Mouse (Mus musculus): ENCODE data around the gene Setd5.

Gene Setd5

DNA sequence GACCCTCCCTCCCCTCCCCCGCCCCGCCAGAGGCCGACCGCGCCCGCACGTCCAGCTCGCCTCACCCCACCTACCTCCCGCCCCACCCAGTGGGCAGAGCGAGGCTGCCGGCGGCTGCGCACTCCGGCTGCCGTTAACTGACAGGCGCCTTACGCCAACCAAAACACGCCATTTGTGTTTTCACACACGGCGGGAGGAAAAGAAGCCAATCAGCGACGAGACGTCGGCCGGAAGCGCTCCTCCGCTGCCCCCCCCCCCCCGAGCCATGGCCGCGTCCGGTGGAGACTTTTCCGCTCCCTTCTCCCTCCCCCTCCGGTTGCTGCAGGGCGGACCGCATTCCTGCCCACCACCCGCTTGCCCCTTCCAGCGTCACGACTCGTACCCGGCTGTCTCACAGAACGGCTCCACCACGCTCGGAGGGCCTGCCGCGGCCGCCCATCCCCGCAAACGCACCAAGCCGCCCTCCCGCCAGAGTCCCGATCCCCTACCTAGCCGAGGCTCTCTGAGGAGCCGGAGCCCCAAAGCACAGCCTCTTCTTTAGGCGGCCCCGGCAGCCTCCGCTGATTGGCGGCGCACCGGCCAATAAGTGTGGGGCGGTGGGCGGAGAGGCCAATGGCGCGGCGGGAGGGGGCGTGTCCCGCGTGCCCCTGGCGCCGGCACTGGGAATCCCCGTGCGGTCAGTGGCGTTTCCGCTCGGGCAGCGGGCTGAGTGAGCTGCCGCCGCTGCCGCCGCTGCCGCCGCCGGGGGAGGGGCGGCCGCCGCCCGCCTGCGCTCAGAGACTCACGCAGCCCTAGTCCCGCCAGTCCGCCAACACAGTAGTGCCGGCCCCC, at the start of gene Setd5:
Setd5 (plus strand) TSS at position 680 of the 831 bp plus-strand sequence.
- DNase-seq (ENCODE audit: low spot score) = peak; percentile 99

DNA sequence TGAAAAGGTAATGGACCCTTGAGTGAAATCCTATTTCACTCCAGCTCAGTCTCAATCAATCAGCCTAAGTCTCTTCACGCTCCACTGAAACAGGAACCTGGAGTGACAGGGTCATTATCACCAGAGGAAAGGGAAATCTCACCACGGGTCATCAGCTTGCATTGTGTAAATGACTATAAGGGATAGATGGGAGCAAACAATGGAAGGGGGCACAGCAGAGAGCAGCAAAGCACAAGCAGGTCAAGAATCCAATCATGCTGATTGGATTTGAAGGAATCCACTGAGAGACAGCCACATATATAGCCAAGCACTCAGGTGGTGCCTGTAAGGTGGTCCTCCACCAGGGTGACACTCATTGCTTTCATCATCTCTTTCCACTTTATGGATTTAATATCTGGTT, 49.7 kb upstream of the Setd5 start:
- no peak for DNase-seq (ENCODE audit: low spot score)

DNA sequence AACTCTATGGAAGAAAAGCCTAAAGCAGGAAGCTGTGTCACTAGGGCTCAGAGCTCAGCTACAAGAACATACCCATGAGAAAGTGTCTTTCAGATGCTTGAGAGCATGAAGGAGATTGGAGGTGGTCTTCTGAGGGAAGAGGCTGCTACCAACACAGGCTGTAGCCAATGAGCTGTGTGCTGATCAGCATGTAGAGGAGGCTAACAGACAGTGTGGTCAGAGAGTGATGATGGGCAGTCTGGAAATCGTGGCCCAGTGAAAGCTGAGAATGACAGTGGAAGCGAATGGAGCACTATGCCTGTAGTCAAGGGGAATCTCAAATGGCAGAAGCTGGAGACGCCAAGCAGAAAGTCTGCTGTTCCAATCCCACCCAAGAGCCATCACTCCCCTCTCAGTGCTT, 48.2 kb upstream of the Setd5 start:
- DNase-seq (ENCODE audit: low spot score) = no peak

DNA sequence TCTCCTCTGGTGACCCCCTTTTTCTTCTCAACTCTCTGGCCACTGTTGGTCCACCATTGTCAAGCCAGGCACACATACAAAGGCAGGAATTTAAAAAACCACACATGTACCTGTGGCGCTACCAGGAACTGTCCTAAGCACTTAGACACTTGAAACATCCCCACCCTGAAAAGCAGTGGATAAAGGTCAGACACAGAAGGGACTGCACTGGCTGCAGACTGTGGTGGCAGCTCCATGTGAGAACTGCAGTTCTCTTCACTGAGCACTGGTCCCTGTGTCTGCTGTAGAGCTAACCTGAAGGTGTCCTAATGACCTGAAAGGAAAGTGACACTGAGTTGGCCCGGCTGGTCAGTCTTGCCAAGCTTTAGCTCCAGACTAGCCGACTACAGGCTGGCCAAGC, 46.6 kb upstream of the Setd5 start:
- DNase-seq (ENCODE audit: low spot score) = no peak

DNA sequence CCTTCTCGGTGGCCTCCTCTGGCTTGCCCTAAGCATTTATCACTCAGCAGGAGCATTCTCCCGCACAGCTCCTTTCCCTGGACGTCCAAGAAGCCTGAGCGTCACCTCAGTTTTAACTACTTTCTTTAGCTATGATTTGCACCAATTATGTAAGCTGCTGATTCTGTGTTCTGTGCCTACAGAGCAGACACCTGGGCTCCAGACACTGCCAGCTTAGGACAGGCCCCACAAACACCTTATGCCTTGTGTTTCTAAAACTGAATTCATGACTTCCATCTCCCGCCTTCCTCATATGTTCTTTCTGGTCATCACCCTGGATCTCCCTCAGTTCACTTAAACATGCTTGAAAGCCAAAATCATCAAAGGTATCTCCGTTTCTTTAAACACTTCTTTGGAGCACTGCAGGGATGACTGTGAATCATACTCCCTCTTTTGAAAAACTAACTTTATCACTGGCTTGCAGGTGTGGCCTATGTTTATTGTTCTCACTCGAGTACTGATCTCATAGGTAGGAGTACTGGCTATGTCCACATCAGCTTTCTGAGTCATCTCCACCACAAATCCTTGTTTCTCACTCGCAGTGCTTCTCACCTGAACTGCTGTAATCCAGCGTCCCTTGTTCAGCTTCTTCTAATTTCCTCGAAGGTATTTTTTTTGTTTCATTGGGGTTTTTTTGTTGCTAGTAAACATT, 46.0 kb upstream of the Setd5 start:
- DNase-seq (ENCODE audit: low spot score) = no peak

DNA sequence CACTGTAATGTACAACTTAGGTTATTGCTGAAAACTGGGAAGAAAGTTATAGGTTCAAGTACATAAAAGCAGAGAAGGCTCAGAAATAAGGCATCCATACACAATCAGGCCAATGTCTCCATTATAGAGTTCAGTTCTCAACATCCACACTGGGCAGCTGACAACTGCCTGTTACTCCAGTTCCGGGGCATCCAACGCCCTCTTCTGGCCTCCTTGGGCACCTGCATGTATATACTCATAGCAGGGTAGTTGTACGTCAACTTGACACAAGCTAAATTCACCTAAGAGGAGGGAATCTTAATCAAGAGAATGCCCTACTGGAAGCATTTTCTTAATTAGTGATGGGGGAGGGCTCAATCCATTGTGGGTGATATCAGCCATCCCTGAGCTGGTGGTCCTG, 45.0 kb upstream of the Setd5 start:
- DNase-seq (ENCODE audit: low spot score) = no peak

DNA sequence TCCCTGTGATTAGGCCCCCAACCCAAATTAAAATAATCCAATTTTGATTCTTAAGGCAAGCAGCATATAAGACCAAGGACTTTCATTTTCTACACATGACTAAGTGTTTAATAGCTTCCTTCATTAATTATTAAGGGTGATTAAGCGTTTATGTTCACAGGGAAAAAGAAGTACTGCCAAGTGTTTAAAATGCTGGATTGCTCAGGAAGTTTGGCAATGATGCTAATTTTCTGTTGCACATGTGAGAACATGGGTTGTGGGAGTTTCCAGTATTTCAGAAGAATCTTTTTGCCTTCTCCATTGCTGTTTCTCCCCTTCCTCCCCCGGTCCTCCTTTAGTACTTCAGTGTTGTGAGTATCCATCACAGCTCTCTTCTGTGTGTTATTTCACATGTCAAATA, 44.0 kb upstream of the Setd5 start:
- no peak for DNase-seq (ENCODE audit: low spot score)

DNA sequence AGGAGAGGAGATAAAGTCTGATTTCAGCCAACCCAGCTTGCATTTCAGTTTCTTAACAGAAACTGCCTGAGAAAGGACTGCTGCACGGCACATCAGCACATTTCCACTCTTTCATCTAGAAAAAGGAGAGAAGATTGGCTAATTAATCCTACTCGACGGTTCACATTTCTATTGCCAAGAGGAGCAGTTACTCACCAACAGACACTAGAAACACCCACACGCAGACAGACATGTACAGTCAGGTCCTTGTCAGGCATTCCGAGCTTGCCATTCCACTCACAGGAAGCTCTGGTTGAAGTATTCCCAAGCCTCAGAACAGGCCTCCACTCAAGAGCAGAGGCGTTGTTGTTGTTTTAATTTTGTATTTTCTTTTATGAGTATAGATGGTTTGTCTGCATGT, 42.7 kb upstream of the Setd5 start:
- no peak for DNase-seq (ENCODE audit: low spot score)

DNA sequence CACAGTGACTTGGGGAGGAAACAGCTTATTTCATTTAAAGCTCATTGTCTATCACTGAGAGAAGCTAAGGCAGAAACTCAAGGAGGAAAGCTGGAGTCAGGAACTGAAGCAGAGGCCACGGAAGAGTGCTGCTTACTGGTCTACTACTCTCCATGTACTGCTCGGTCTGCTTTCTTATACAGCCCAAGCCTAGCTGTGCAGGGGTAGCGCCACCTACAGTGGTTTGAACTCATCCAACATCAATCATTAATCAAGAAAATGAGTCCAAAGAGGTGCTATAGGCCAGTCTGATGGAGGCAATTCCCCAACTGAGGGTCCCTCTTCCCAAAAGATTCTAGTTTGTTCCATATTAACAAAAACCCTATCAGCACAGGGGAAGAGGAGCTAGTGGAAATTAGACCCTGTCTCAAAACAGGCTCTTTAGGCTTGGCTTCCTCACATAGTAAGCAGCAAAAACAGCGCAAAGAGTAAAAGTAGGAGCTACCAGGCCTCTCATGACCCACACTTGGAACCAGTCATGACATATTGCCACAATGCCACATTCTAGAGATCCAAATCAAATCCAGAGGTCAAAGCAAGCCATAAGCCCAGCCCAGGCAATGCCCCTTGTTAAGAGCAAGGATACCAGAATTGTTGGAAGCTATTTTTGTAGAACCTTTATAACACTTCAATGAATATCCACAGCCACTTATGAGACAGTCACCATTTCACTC, 40.5 kb upstream of the Setd5 start:
- DNase-seq (ENCODE audit: low spot score) = no peak

DNA sequence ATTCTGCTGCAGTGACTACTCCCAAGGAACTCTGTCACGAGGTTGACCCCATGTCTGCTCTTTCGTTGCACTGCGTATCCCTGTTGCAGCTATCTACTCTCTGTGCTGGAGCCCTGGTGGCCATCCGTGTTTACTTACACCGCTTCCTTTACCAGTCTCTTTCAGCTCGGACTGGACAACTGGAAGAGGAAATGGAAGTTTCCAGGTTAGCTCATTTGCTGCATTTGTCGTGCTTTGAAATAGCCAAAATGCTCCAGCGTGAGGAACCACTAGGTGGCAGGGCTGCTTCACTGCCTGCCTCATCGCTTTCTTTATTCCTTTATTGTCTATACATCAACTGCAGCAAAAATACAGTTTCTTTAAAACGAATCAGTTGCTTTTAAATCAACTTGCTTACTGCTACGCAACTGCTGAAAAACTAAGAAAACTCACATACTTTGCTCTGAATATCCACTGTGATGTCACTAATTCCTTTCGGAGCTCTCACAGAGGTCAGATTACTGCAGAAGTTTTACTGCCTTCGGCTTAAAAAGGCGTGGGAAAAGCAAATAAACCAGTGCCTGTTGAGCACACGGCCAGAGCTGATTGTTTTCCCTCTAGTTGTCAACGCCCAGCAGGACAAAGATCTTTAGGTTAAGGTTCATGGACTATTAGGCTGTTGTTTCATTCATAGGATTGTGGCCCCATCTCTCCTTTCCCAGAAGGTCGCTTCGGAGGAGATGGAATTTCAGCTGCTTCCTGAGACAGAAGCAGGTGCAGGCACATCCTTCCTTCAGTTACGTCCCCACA, 39.0 kb upstream of the Setd5 start:
- DNase-seq (ENCODE audit: low spot score) = peak; percentile 64

DNA sequence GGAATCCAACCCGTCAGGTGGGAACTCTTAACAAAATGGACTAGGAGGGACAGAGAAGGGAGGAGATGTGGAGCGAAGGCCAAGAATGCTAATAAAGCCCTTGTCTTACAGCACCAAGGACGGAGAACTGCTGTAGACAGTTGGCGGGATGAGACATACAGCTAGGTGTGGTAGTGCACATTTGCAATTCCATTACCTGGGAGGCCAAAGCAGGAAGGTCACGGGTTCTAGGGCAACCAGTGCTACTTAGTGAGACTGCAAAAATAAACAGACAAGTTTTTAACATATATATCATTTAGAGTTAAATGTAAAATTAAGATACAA, 38.5 kb upstream of the Setd5 start:
- no peak for DNase-seq (ENCODE audit: low spot score)

DNA sequence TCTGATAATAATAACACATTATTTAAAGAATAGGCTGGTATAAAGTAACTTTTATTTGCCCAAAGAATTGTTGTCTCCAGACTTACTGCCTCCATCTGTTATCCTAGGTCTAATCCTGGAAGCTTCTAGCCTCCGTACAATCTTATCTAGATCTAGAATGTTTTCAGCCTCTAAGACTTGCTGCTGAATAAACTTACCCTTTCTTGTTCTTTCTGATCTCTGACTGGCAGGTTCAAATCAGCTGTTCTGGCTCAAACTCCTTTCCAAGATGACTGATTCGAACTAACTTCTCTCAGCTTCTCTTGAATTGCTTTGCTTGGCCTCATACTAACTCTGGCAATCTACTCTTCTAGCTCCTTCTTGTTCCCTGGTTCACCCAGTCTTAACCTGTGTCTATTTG, 36.8 kb upstream of the Setd5 start:
- DNase-seq (ENCODE audit: low spot score) = no peak

DNA sequence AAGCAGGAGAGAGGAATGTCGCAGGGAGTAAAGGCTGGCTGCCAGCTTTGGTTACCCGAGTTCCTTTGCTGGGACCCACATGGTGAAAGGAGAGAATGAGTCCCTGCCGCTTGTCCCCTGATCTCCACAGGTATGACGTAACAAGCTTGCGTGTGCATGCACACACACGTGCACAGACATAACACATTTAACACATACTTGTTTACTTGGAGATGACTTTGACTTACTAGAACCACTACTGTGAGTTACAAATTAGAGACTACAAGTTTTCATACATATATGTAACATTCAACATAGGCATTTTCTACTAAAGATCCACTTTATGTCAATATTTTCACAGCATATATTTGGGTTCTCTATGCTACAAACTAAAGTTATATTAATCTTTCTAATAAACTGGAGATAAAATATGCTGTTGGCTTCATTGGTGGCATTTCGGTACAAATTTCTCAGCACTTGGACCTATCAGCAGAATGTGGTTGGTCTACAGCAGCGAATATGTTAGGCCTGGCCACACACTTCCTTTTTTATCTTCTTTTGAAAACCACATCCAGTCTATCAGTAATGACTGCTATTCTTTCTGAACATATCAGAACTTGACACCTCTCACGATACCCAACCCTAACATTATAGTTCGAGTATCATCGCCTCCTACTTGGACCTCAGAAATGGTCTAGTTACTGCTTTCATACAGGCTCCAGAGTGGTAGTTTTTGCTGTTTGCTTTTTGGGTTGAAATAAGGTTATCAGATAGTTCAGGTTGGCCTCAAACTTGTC, 35.8 kb upstream of the Setd5 start:
- DNase-seq (ENCODE audit: low spot score) = no peak

DNA sequence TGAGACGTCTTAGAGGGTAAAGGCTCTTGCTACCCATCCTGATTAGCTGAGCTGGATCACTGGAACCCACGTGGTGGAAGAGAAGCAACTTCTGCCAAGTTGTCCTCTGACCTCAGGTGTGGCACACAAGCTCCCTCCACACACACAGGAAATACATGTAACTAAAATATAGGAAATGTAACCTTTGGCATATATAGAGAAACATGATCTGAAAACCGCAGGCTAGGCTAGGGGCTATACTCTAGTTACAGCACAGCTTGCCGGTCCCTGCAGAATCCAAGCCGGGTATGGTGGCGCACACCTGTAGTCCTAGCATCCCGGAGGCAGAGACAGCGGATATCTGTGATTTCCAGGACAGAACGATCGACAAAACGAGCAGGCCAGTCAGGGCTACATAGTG, 31.6 kb upstream of the Setd5 start:
- no peak for DNase-seq (ENCODE audit: low spot score)

DNA sequence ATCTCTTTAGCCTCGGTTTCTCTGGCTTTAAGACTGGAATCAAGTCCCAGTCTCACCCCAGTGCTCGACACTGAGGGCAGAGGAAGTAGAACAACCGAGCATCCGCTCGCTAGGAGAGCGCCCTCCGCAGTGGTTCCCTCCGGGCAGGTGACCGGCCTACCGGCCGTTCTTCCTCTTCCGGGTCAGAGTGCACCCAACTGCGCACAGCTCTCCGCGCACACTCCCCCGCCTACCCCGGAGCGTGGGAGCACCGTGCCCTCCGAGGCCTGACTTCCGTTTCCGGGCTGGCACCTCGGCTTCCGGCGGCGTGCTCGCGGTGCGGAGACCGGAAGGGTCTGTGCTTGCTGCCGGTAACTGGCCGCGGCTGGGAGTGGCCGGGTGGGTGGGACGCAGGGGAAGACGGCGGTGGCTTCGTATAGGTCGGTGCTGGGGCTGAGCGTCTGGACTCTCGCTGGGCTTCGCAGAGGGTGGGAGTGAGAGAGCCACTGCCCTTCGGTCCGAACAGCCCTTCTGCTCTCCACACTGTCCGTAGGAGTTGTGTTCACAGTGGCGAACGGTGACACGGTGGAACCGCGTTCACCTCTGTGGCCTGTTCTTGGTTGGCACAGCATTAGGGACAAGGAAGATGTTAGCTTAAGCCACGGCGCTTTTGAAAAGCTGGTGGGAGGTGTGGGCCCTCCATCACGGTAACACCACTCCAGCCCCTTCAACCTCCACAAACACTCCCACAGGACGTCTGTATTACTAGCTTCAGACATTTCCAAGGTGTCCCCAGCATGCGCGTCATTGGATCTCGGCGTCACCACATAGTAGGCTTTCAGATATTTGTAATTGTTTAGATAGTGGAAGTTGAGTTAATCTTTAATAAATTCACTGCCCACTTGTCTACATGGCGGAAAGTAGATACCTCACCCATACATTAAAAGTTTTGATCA, 30.9 kb upstream of the Setd5 start, which contains the start of gene Thumpd3:
Thumpd3 (plus strand) TSS at position 185 of the 935 bp plus-strand sequence.
- DNase-seq (ENCODE audit: low spot score) = peak; percentile 97

DNA sequence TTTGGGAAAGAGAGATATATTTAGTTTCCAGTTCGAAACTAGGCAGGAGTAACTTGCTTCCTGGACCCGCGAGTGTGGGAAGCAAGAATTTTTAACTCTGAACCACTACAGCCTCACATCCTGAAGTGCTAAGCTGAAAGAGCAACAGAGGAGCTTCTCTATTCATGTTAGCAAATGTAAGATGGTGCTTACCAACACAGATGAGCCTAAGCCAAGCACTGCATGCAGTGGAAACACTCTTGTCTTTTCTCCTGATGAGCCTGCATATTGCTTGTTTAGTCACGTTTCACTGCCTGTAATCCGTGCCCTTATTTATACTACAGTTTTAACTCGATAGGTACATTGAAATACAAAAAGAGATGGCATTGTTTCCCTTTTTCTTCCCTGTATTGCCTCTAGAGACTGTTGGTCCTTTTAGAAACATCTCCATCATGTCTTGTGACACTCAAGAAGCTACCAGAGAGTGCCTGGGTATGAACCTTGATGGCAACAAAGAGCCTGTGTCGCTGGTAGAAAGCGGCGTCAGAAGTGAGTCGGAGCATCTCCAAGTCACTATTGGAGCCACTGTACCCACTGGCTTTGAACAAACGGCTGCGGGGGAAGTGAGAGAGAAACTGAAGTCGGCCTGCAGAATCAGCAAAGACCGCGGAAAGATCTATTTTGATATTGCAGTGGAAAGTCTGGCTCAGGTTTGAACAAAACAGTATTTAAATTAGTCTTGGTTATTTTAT, 30.0 kb upstream of the Setd5 start:
- peak; percentile 7 for DNase-seq (ENCODE audit: low spot score)

DNA sequence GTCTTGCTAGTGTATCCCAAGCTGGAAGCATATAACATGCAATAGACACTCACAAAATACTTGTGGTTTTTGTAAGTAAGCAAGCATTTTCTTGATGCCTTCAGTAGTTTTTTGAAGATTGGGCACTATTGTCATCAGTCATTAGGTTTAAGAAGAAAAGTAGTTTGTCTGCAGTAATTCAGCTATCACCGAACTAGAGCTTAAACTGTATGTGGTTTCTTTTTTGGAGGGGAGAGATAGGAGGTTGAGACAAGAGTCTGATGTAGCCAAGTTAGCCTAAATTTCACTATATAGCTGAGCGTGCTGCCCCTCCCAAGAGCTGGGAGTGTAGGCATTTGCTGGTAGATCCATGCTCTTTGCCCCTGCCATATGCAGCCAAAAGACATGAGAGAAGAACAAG, 28.8 kb upstream of the Setd5 start:
- DNase-seq (ENCODE audit: low spot score) = no peak

DNA sequence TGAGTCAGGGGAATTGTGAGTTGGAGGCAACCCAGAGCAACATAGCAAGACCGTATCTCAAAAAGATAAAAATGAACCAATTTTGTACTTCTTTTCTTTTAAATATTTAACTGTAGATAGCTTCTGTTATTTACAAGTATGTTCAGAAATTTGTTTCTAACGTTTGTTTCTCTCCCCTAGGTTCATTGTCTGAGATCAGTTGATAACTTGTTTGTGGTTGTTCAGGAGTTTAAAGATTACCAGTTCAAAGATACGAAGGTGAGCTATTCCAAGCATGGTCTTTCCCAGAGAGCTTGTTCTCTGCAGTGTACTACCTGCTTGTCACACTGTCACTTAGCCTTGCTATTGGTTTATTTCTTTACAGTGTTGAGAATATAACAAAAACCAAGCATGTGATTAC, 28.0 kb upstream of the Setd5 start:
- DNase-seq (ENCODE audit: low spot score) = no peak

DNA sequence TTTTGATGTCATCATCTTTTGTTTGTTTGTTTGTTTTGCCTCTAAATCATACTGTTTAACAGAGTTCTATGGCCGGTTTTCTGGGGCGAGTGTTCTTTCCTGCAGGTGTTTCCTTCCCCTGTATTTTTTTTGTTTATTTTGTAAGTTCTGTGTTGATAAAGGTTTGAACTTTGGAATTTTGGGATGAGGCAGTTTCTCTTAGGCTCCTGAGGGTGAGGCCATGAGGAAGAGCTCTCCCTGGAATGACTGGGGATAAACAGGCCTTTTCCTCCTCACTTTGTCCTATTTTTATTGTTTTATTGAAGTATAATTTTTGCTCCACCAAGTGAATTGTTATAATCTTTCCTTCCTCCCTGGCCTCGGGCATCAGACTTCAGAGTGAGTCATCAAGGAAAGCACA, 24.2 kb upstream of the Setd5 start:
- no peak for DNase-seq (ENCODE audit: low spot score)
